Mouse (Mus musculus) stomach, embryonic 14.5 days (tissue): Measurements from ENCODE around the gene Gpr1. TPM values are rescaled to one million over a fixed set of nuclear protein-coding genes. Genes with fewer than 3 reads are reported as not detected.

Experiments used
- ATAC-seq: fragments of 200-750 bp; cut with Nextera tagmentation; 2 replicates; pipeline ENCODE4 v1.8.0; 2017; ENCODE audit warnings: low read depth, moderate TSS enrichment; ENCODE audit not compliant: insufficient number of reproducible peaks, insufficient read depth, low FRiP score
- H3K27ac ChIP-seq: fragments of 300-500 bp; sonication (generic); 2 replicates; pipeline ENCODE4 v1.5.1; 2014; ENCODE audit warnings: mild to moderate bottlenecking, low read length, moderate library complexity, mixed read lengths
- H3K27me3 ChIP-seq: fragments of 300-500 bp; sonication (generic); 2 replicates; pipeline ENCODE4 v1.6.1; 2014; ENCODE audit warnings: low read length, control low read depth, mixed read lengths; ENCODE audit not compliant: control insufficient read depth, insufficient read depth
- H3K36me3 ChIP-seq: fragments of 300-500 bp; sonication (generic); 2 replicates; pipeline ENCODE4 v1.6.1; 2014; ENCODE audit warnings: mild to moderate bottlenecking, control low read depth, low read length, moderate library complexity, mixed read lengths; ENCODE audit not compliant: control insufficient read depth, insufficient read depth
- H3K4me1 ChIP-seq: fragments of 300-500 bp; sonication (generic); 2 replicates; pipeline ENCODE4 v1.6.1; 2014; ENCODE audit warnings: low read length, control low read depth, mixed read lengths; ENCODE audit not compliant: control insufficient read depth, insufficient read depth
- H3K4me2 ChIP-seq: fragments of 300-500 bp; sonication (generic); replicated peaks from 2 replicates; pipeline ENCODE4 v1.6.1; 2014; ENCODE audit warnings: low read depth, low read length, control low read depth
- H3K4me3 ChIP-seq: fragments of 300-500 bp; sonication (generic); 2 replicates; pipeline ENCODE4 v1.5.1; 2014; ENCODE audit warnings: low read depth, low read length, control low read depth
- H3K9ac ChIP-seq: fragments of 300-500 bp; sonication (generic); replicated peaks from 2 replicates; pipeline ENCODE4 v1.6.1; 2014; ENCODE audit warnings: low read depth, mild to moderate bottlenecking, control low read depth, low read length, moderate library complexity, mixed read lengths
- H3K9me3 ChIP-seq: fragments of 300-500 bp; sonication (generic); 2 replicates; pipeline ENCODE4 v1.6.1; 2016; ENCODE audit warnings: low read depth, low read length, control low read depth; ENCODE audit not compliant: control insufficient read depth
- WGBS: fragments of 180-500 bp; shearing (Covaris S2); extraction: QIAGEN DNeasy Blood & Tissue Kit; methylation state at CpG from one replicate; pipeline ENCODE4 v1.1.7; 2014; 5-methylcytosine and 5-hydroxymethylcytosine counted together
- polyA plus RNA-seq: library from polyadenylated mRNA; unstranded; fragments of >200 nt; fragmentation: Nextera tagmentation; extraction: Ambion mirVana; gene quantifications from 2 replicates; pipeline ENCODE4 v1.2.1, GENCODE M21; 2014

Gene Gpr1
- polyA plus RNA-seq, 1 experiment from 2014 or later = 0.13 TPM

GRCm38 (mm10) chr1:63255101-63255500 lies 40.8 kb upstream of the Gpr1 start:
- WGBS = 22% methylated on average over 4 of the region's 4 CpGs
- Histone ChIP-seq H3K4me2 (no peak overlapping the region), H3K4me3 (no peak overlapping the region), H3K9me3 (no peaks in the 10 kb centered on the region), H3K27ac (no peak overlapping the region), H3K36me3 (no peaks in the 10 kb centered on the region), H3K27me3 (peaks cover 29% of the 10 kb centered on the region), H3K4me1 (no peaks in the 10 kb centered on the region), H3K9ac (no peak overlapping the region)
- ATAC-seq = no peak

- no peak overlapping the region for H3K4me2 ChIP-seq
- H3K4me3 ChIP-seq = no peak overlapping the region
- H3K27ac ChIP-seq = no peak overlapping the region
- ATAC-seq = no peak
- H3K4me1 ChIP-seq = no peaks in the 10 kb centered on the region
- no peaks in the 10 kb centered on the region for H3K9me3 ChIP-seq
- H3K9ac ChIP-seq = no peak overlapping the region
- peaks cover 46% of the 10 kb centered on the region for H3K27me3 ChIP-seq
- WGBS = 43% methylated on average over 5 of the region's 5 CpGs
- no peaks in the 10 kb centered on the region for H3K36me3 ChIP-seq
Measured at GRCm38 (mm10) chr1:63253291-63253690, 38.9 kb upstream of the Gpr1 start.

DNA sequence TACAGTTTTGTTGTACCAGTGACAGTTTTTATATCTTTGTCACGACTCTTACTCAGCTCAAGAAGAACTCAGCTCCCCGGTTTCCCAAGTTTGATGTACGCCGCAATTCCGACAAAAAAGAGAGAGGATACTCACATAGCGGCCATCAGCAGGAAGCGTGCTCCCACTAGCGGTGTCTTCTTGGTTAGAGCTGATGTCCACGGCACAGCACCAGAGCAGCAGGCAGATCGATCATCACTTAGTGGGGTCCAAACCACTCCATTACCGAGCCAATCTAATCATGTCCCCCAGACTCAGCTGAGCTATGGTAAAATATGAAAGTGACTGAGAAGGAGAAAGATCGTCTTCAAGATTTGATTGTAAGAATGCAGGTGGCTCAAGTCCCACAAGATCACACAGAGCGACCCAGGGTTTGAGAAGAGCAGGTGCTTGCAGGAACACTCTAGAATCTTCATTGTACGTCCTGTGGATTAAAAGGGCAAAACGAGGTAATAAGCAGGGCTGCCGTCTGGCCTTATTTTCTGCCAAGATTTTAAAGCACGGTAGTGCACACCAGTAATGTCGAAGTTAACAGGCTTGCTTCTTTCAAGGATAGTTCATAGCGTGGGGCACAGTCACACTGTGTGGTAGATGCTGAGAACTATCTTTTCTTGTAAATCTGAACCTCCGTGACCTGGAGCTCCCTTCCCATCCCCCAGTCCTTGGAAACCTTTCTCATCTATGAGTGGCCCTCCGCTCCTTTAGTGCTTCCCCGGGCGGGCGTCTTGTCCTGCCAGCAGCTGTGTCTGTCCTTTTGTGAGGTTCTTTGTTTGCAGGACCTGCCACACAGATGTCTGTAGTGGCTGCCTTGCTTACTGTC lies 38.2 kb upstream of the Gpr1 start:
- H3K4me2 ChIP-seq = no peak overlapping the region
- WGBS = 45% methylated on average over 24 of the region's 24 CpGs
- H3K9me3 ChIP-seq = no peaks in the 10 kb centered on the region
- H3K4me3 ChIP-seq = no peak overlapping the region
- H3K27ac ChIP-seq = no peak overlapping the region
- H3K36me3 ChIP-seq = no peaks in the 10 kb centered on the region
- peaks cover 50% of the 10 kb centered on the region for H3K27me3 ChIP-seq
- no peak for ATAC-seq
- no peak overlapping the region for H3K9ac ChIP-seq
- no peaks in the 10 kb centered on the region for H3K4me1 ChIP-seq

GRCm38 (mm10) chr1:63249261-63249660 lies 34.9 kb upstream of the Gpr1 start:
- Histone ChIP-seq H3K27ac (no peak overlapping the region), H3K4me3 (no peak overlapping the region), H3K9ac (no peak overlapping the region), H3K27me3 (peaks cover 29% of the 10 kb centered on the region; the same call in 1 of the 2 replicates), H3K9me3 (no peaks in the 10 kb centered on the region), H3K4me1 (no peaks in the 10 kb centered on the region), H3K4me2 (no peak overlapping the region), H3K36me3 (no peaks in the 10 kb centered on the region)
- no peak for ATAC-seq
- 48% methylated on average over 4 of the region's 4 CpGs for WGBS

DNA sequence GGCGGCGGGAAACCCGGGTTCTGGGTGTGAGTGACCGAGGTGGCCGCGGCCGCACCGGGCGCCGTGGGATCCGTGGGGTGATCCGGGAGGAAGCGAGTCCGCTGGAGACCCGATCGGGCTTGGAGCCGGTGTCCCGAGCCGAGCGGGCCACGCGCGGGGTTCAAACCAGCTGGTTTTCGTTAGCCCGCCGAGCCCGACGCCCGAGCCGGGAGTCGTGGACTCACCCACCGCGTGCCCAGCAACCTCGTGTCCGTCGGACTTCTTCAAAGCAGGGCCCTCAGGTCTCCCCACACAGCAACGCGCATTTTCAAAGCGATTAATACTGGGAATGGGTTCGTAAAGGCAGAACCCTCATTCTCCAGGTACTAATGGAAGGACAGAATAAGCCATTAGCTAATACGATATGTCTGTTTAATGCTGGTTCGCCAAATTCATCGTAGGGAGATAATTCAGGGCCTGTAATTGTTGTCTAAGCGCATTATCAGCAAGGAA lies 34.1 kb upstream of the Gpr1 start:
- 3% methylated on average over 44 of the region's 44 CpGs for WGBS
- no peak overlapping the region for H3K27ac ChIP-seq
- peak overlapping the region; percentile 45 for H3K4me2 ChIP-seq
- no peaks in the 10 kb centered on the region for H3K4me1 ChIP-seq
- peaks cover 29% of the 10 kb centered on the region; the same call in 1 of the 2 replicates for H3K27me3 ChIP-seq
- H3K36me3 ChIP-seq = no peaks in the 10 kb centered on the region
- ATAC-seq = no peak
- H3K9me3 ChIP-seq = no peaks in the 10 kb centered on the region
- peak overlapping the region; percentile 24 for H3K4me3 ChIP-seq
- no peak overlapping the region for H3K9ac ChIP-seq

GRCm38 (mm10) chr1:63247831-63248359 lies 33.6 kb upstream of the Gpr1 start:
- under 1% methylated on average over 18 of the region's 18 CpGs for WGBS
- Histone ChIP-seq H3K4me1 (no peaks in the 10 kb centered on the region), H3K36me3 (no peaks in the 10 kb centered on the region), H3K9ac (no peak overlapping the region), H3K9me3 (no peaks in the 10 kb centered on the region), H3K27ac (no peak overlapping the region), H3K4me2 (peak overlapping the region; percentile 45), H3K4me3 (peak overlapping the region; percentile 24), H3K27me3 (peaks cover 29% of the 10 kb centered on the region; the same call in 1 of the 2 replicates)
- no peak for ATAC-seq

DNA sequence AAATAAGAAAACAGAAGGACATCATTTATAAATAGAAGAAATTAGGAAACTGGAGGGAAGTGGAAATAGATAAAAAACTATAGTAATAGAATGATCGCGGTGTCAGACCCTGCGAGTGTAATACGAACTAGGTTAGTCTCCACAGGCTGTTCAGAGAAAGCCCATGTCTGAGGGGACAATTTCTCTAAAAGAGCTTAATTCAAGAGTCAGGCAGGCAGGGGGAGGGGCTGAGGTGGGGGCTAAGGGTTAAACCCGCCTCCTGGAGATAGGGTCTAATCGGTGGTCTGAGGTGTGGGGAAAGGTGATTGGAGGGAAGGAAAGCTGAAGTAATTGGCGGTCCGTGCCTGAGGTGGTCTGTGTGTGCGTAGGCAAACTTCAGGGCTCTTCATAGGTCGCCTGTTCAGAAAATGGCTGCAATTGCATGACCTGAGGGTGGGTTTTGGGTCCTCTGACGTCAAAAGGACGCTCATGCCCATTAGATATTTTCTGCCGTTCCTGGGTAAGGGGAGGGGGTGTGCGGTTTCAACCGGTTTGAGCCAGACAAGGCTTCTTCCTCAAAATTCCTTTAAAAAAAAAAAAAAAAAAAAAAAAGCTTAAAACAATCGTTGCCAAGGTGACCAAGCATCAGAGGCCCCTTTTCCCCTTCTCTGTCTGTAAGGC lies 32.6 kb upstream of the Gpr1 start:
- 4% methylated on average over 16 of the region's 16 CpGs for WGBS
- Histone ChIP-seq H3K4me3 (no peak overlapping the region; the same call in 1 of the 2 replicates), H3K27me3 (peaks cover 22% of the 10 kb centered on the region; the same call in 1 of the 2 replicates), H3K4me1 (no peaks in the 10 kb centered on the region), H3K9me3 (no peaks in the 10 kb centered on the region), H3K9ac (no peak overlapping the region), H3K4me2 (peak overlapping the region; percentile 29), H3K36me3 (no peaks in the 10 kb centered on the region), H3K27ac (no peak overlapping the region)
- 0 out of 2 replicates have a peak, but pooled peaks have one; percentile 33 for ATAC-seq

GRCm38 (mm10) chr1:63243854-63244253 lies 29.5 kb upstream of the Gpr1 start:
- Histone ChIP-seq H3K9ac (no peak overlapping the region), H3K27ac (no peak overlapping the region), H3K9me3 (no peaks in the 10 kb centered on the region), H3K4me3 (no peak overlapping the region), H3K4me1 (no peaks in the 10 kb centered on the region), H3K27me3 (peaks cover 10% of the 10 kb centered on the region; the same call in 1 of the 2 replicates), H3K4me2 (no peak overlapping the region), H3K36me3 (no peaks in the 10 kb centered on the region)
- 55% methylated on average over 4 of the region's 4 CpGs for WGBS
- ATAC-seq = no peak
